Mouse (Mus musculus): Measurements from ENCODE around the gene Elf2.
"Not testable (repeated sequence)": the region's sequence is repeated elsewhere in the genome, so short reads cannot be mapped to it uniquely, and the experiment has no call there.

Gene Elf2

GRCm38 (mm10) chr3:51327817-51328216 is 12.6 kb downstream of the Elf2 start:
- no peak for DNase-seq (ENCODE audit: low spot score)

- DNase-seq (ENCODE audit: low spot score) = no peak
Measured at GRCm38 (mm10) chr3:51327429-51327797, 13.1 kb downstream of the Elf2 start.

DNA sequence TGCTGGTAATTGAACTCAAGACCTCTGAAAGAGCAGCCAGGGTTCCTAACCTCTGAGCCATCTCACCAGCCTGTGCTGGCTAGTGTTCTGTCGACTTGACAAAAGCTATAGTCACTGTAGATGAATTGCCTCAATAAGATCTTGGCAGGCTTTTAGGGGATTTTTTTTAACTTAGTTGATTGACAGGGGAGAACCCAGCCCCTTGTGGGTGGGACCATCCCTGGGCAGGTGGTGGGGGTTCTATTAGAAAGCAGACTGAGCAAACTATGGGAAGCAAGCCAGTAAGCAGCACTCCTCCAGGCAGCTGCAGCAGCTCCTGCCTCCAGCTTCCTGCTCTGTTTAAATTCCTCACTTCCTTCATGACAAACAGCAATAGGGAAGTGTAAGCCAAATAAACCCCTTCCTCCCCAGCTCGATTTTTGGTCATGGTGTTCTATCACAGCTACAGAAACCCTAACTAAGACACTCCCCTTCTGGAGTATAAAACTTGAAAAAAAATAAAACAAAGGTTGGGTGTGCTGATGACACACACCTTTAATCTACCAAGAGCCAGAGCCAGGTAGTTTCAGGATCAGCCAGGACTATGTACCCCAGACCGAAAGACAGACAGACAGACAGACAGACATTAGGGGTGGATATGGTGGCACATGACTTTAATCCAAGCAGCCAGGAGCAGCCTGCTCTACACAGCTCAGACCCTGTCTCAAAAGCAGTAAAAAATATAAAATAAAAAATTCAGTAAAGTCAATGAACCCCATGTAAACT is 13.6 kb downstream of the Elf2 start:
- DNase-seq (ENCODE audit: low spot score) = no peak

DNA sequence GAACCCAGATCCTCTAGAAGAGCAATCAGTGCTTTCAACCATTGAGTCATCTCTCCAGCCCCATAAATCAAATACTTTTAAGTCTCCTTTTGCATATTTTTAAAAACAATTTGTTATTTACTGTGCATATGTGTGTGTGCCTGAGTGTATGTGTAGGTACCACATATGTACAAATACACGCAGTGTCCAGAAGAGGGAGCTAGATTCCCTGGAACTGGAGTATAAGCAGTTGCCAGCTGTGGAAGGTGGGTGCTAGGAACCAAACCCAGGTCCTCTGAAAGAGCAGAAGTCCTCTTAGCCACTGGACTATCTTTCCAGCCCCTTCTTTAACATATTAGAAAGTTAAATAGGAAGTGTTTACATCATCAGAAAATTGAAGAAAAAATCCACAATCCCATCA is 15.0 kb downstream of the Elf2 start:
- DNase-seq (ENCODE audit: low spot score) = no peak

- DNase-seq (ENCODE audit: low spot score) = no peak
Measured at GRCm38 (mm10) chr3:51323006-51323405, 17.5 kb downstream of the Elf2 start.

DNA sequence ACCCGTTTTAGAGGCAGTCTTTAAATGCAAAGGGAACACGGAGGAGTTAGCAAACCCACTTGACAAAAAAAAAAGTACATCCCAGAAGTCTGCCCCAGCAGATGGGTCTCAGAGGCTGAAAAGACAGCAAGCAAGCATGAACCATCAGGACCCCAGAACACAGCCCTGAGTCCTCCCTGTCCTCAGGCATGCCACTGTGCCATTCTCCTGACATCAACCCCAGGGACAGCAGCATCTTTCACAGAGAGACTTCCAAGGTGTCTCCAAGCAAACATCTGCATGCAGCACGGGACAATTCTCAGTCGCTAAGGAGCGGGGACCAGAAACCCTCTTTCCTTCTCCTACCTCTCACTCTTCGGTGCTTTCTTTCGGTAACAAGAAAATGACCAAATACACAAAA is 18.1 kb downstream of the Elf2 start:
- no peak for DNase-seq (ENCODE audit: low spot score)

DNA sequence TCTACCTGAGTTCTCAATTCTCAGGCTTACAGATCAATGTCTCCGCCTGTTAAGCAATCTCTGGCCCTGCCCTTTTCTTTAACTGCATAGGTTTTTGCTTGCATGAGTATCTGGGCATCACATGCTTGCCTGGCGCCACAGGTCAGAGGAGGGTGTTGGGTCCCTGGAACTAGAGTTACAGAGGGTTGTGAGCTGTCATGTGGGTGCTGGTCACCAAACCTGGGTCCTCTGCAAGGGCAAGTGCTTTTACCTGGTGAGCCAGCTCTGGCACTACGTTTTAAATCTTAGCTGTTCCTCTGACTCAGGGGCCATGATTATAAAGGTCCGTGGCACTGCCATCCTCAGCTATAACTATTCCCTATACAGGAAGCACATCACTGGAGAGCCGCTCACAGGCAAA is 19.3 kb downstream of the Elf2 start:
- no peak for DNase-seq (ENCODE audit: low spot score)

- not testable (repeated sequence) for DNase-seq (ENCODE audit: low spot score)
Measured at GRCm38 (mm10) chr3:51318053-51318452, 22.4 kb downstream of the Elf2 start.

- DNase-seq (ENCODE audit: low spot score) = no peak
Measured at GRCm38 (mm10) chr3:51316876-51317275, 23.6 kb downstream of the Elf2 start.

- DNase-seq (ENCODE audit: low spot score) = no peak
Measured at GRCm38 (mm10) chr3:51311638-51312037, 28.8 kb downstream of the Elf2 start.

- no peak for DNase-seq (ENCODE audit: low spot score)
Measured at GRCm38 (mm10) chr3:51310098-51310497, 30.4 kb downstream of the Elf2 start.

GRCm38 (mm10) chr3:51306621-51307020 is 33.8 kb downstream of the Elf2 start:
- DNase-seq (ENCODE audit: low spot score) = no peak

DNA sequence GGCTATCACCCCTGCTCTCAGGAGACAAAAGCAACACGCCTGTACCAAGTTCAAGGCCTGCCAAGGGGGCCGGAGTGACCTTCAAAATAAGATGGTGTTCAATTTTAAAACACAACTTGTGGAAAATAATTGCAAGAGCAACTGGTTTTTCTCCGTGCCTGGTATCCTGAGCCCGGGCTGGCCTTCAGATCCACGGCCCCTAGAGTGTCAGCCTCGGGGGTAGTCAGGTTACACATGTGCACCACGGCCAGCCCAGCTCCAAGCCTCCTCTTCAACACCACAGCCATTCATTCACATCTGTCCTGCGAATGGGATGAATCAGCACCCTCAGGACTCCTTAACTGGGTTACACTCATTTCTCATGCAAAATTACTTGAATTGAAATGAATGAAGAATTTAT is 34.5 kb downstream of the Elf2 start:
- no peak for DNase-seq (ENCODE audit: low spot score)

GRCm38 (mm10) chr3:51302971-51303476 is 37.4 kb downstream of the Elf2 start:
- no peak for DNase-seq (ENCODE audit: low spot score)

DNA sequence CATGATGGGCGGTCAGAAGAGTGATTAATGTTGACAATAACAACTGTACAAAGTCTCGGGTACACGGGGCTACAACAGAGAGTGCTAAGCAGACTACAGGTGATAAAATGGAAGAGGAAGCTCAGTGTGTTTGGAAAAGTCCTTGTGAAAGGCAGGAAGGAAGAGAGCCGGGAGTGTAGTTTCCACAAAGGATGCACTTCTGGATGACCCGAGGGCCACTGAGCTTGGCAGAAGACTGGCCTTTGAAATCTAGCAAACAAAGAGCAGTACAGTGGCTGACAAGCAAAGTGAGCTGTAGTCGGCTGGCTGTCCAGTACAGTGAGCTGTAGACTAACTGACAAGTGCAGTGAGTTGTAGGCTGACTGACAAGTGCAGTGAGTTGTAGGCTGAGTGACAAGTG is 38.9 kb downstream of the Elf2 start:
- DNase-seq (ENCODE audit: low spot score) = no peak

GRCm38 (mm10) chr3:51296790-51297189 is 43.7 kb downstream of the Elf2 start:
- no peak for DNase-seq (ENCODE audit: low spot score)

DNA sequence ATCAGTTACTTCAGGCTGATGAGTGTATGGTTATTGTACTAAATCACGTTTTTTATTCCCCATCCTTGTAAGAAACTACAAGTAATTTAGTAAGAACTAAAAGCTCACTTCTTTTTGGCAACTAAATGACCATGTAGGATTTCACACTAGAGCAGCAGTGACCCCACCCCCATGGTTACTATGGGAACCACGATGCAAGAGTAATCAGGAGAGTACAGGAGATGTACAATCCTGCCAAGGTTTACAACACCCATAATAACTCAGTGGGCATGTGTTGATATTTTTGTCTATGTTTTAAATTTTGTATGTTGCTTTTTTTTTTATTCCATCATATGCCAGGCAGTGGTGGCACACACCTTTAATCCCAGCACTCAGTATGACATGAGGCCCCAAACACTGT is 45.2 kb downstream of the Elf2 start:
- no peak for DNase-seq (ENCODE audit: low spot score)

DNA sequence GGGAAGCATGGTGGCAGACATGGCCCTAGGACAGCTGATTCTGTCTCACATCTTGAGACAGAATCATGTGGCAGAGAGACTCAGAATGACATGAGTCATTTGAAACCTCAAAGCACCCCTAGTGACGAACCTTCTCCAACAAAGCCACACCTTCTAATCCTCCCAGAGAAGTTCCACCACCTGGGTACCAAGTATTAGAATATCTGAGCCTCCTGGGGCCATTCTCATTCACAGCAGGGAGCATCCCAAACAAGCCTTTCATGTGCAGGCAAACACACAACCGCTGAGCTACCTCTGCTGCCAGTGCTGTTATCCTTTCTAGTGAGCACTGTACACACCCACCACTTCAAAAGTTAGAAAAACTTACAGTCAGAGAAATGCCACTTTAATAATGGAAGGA is 46.2 kb downstream of the Elf2 start:
- no peak for DNase-seq (ENCODE audit: low spot score)

GRCm38 (mm10) chr3:51288880-51289821 is 51.3 kb downstream of the Elf2 start:
- DNase-seq (ENCODE audit: low spot score) = peak; percentile 49

DNA sequence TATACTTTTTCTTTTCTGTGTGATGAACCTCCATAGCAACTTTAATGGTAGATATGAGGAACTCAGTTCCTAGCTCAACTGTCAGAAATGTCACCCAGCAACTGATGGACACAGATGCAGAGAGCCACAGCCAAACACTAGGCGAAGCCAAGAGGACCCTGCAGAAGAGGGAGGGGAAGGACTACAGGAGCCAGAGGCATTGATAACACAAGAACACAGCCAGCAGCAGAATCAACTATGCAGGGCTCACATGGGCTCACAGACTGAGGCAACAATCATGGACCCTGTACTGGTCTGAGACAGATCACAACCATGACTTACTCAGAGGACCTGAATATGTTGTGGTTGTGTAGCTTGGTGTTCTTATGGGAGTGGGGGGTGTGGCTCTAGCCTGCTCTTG is 56.1 kb downstream of the Elf2 start:
- DNase-seq (ENCODE audit: low spot score) = no peak

- no peak for DNase-seq (ENCODE audit: low spot score)
Measured at GRCm38 (mm10) chr3:51281727-51282126, 58.7 kb downstream of the Elf2 start.

DNA sequence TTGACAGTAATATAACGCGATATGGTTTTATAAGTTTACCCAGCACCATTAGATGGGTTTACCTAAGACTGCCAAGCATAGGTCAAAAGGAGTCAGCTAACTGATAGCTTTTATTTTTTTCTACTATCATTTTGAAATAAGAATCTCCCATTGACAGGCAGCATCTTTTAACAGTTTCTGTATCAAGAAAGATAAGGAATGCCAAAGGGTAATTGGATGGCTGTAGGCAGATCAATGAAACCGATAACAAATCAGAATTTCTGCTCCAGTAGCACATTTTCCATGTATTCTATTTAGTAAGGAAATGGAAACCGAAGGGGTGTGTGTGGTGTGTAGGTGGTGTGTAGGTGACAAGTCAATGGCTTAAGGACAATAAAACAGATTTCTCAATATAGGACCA is 62.0 kb downstream of the Elf2 start:
- DNase-seq (ENCODE audit: low spot score) = no peak

Data from urinary bladder, postnatal 10 days (tissue).